Mouse (Mus musculus): ENCODE measurements around the gene Ift46. TPM values are rescaled to one million over a fixed set of nuclear protein-coding genes. Genes with fewer than 3 reads are reported as not detected.

Gene Ift46
- total and polyA plus RNA-seq, 3 experiments = 22.7 to 28.3 (median 27.8) TPM

GRCm38 (mm10) chr9:44721154-44721876 lies 46.4 kb upstream of the Ift46 start:
- peaks cover 15% of the 10 kb centered on the region for H3K36me3 ChIP-seq (ENCODE audit: control insufficient read depth, insufficient read depth, low read length)
- no peaks in the 10 kb centered on the region; the same call in 1 of the 2 replicates for H3K79me2 ChIP-seq (replicated peaks; ENCODE audit: control insufficient read depth, insufficient read depth, low read length)
- intact Hi-C loops (cut with DNase I) = no loop called here
- no peaks in the 10 kb centered on the region for H3K27me3 ChIP-seq (ENCODE audit: control insufficient read depth, insufficient read depth, low read length)
- peak overlapping the region; percentile 66 for H3K4me3 ChIP-seq
- DNase-seq = peak; percentile 92 to 93
- H3K27ac ChIP-seq = peak overlapping the region; percentile 90
- H3K4me1 ChIP-seq (ENCODE audit: control insufficient read depth, insufficient read depth, low read length) = peaks cover 27% of the 10 kb centered on the region
- WGBS = 8% methylated on average over 36 of the region's 40 CpGs
- no peak for TF ChIP-seq EP300 (IDR thresholded peaks at IDR 0.05; ENCODE audit: insufficient read depth, low read depth, low read length)
- TF ChIP-seq CTCF (IDR thresholded peaks at IDR 0.05) = peak; percentile 63
- 0 out of 2 replicates have a peak, but pooled peaks have one; percentile 21 for TF ChIP-seq POLR2A (IDR thresholded peaks at IDR 0.05; ENCODE audit: insufficient read depth, low read depth, low read length)
- peak overlapping the region; percentile 79 for H3K9ac ChIP-seq (ENCODE audit: low read depth, low read length)

DNA sequence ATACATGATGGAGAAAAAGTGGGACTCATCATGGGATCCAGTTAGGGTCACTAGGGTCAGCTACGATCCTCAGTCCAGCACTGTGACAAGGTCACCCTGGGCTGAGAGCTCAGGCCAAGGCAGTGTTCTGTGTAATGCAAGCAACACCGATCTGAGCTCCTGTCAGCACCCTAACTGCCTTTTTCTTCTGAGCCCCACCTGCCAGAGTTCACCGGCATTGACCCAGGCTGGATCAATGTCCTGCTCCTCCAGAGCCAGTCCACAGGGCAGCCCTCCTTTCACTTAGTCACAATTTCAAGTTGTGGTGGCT lies 45.9 kb upstream of the Ift46 start:
- peak overlapping the region; percentile 90 for H3K27ac ChIP-seq
- peaks cover 27% of the 10 kb centered on the region for H3K4me1 ChIP-seq (ENCODE audit: control insufficient read depth, insufficient read depth, low read length)
- H3K79me2 ChIP-seq (replicated peaks; ENCODE audit: control insufficient read depth, insufficient read depth, low read length) = no peaks in the 10 kb centered on the region; the same call in 1 of the 2 replicates
- no peak overlapping the region for H3K9ac ChIP-seq (ENCODE audit: low read depth, low read length)
- peak; percentile 45 to 58 for DNase-seq
- no peak for TF ChIP-seq CTCF (IDR thresholded peaks at IDR 0.05)
- peak; percentile 79 for TF ChIP-seq EP300 (IDR thresholded peaks at IDR 0.05; ENCODE audit: insufficient read depth, low read depth, low read length)
- no peak for TF ChIP-seq POLR2A (IDR thresholded peaks at IDR 0.05; ENCODE audit: insufficient read depth, low read depth, low read length)
- peaks cover 15% of the 10 kb centered on the region for H3K36me3 ChIP-seq (ENCODE audit: control insufficient read depth, insufficient read depth, low read length)
- H3K27me3 ChIP-seq (ENCODE audit: control insufficient read depth, insufficient read depth, low read length) = no peaks in the 10 kb centered on the region
- intact Hi-C loops (cut with DNase I) = no loop called here
- no peak overlapping the region for H3K4me3 ChIP-seq
- 45% methylated on average over 3 of the region's 3 CpGs for WGBS

DNA sequence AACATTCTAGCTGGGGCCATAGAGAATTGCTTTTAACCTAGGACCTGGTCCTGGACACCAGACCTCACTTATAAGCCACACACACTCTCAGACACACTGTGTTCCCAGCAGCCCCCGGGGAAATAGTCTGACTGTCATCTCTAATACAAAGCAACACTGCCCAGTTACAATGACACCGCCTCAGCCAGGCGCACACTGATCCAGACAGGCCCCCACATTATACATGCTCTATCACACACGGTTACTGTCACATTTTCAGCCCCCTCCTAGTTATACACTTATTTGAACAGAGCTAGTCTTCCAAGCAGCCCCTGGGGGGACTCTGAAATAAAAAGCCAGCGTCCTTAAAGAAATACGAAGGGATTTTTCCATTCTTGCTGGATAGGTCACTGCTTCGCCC lies 45.1 kb upstream of the Ift46 start:
- Histone ChIP-seq H3K27me3 (ENCODE audit: control insufficient read depth, insufficient read depth, low read length) (no peaks in the 10 kb centered on the region), H3K27ac (peak overlapping the region; percentile 90), H3K36me3 (ENCODE audit: control insufficient read depth, insufficient read depth, low read length) (peaks cover 13% of the 10 kb centered on the region), H3K4me3 (no peak overlapping the region), H3K79me2 (replicated peaks; ENCODE audit: control insufficient read depth, insufficient read depth, low read length) (no peaks in the 10 kb centered on the region; the same call in 1 of the 2 replicates), H3K4me1 (ENCODE audit: control insufficient read depth, insufficient read depth, low read length) (peaks cover 25% of the 10 kb centered on the region), H3K9ac (ENCODE audit: low read depth, low read length) (no peak overlapping the region)
- TF ChIP-seq POLR2A (IDR thresholded peaks at IDR 0.05; ENCODE audit: insufficient read depth, low read depth, low read length) = no peak
- TF ChIP-seq CTCF (IDR thresholded peaks at IDR 0.05) = no peak
- TF ChIP-seq EP300 (IDR thresholded peaks at IDR 0.05; ENCODE audit: insufficient read depth, low read depth, low read length) = no peak
- intact Hi-C loops (cut with DNase I) = no loop called here
- DNase-seq = no peak
- 46% methylated on average over 7 of the region's 7 CpGs for whole genome bisulfite sequencing

DNA sequence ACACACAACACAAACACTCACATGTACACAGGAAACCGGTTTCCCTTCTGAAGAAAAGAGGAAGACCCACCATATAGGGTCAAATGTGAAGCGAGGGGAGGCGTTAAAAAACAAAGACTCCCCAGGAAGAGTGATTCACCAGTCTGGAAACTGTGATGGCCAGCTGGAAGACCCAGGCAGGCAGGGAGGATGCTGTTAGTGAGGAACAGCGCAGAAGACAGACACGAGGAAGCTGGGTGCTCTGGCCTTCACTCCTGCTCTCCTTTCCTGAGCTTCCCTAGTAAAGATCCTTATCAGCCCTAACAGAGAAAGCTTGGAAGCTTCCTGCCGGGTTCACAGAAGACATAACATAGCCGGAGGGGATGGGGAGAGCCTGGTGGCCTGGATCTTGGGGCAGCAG lies 44.7 kb upstream of the Ift46 start:
- peak in 1 of 2 experiments; percentile 49 for DNase-seq
- no peaks in the 10 kb centered on the region for H3K27me3 ChIP-seq (ENCODE audit: control insufficient read depth, insufficient read depth, low read length)
- intact Hi-C loops (cut with DNase I) = no loop called here
- H3K4me3 ChIP-seq = no peak overlapping the region
- 15% methylated on average over 7 of the region's 7 CpGs for WGBS
- TF ChIP-seq CTCF (IDR thresholded peaks at IDR 0.05) = no peak
- TF ChIP-seq EP300 (IDR thresholded peaks at IDR 0.05; ENCODE audit: insufficient read depth, low read depth, low read length) = 0 out of 2 replicates have a peak, but pooled peaks have one; percentile 37
- H3K4me1 ChIP-seq (ENCODE audit: control insufficient read depth, insufficient read depth, low read length) = peaks cover 23% of the 10 kb centered on the region
- H3K79me2 ChIP-seq (replicated peaks; ENCODE audit: control insufficient read depth, insufficient read depth, low read length) = no peaks in the 10 kb centered on the region; the same call in 1 of the 2 replicates
- peak overlapping the region; percentile 90 for H3K27ac ChIP-seq
- H3K36me3 ChIP-seq (ENCODE audit: control insufficient read depth, insufficient read depth, low read length) = peaks cover 13% of the 10 kb centered on the region
- H3K9ac ChIP-seq (ENCODE audit: low read depth, low read length) = no peak overlapping the region; the same call in 1 of the 2 replicates

DNA sequence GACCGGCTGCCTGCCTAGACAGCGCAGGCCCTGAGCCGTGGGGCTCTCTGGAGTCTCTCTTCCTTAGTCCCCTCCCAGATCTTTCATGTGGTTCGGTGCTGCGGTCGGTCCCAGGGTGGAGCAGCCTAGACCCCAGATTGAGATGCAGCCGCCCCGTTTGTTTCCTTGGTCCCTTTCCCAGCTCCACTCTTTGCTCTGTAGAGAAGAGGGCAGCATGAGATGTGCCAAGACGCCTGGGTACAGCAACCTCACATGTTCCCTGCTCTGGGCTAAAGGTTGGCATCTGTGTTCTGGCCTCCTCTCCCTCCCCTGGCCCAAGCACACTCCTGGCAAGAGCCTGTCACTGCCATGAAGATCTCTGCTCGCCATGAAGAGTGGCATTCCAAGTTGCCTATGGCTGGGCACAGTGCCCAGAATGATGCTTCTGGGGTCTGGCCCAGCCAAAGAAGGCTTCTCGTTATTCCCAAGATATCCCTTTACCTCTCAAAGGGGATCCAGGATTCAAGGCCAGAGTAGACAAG lies 44.1 kb upstream of the Ift46 start:
- Histone ChIP-seq H3K4me3 (no peak overlapping the region), H3K79me2 (replicated peaks; ENCODE audit: control insufficient read depth, insufficient read depth, low read length) (no peaks in the 10 kb centered on the region), H3K27me3 (ENCODE audit: control insufficient read depth, insufficient read depth, low read length) (no peaks in the 10 kb centered on the region), H3K4me1 (ENCODE audit: control insufficient read depth, insufficient read depth, low read length) (peaks cover 22% of the 10 kb centered on the region), H3K27ac (peak overlapping the region; percentile 90), H3K36me3 (ENCODE audit: control insufficient read depth, insufficient read depth, low read length) (peaks cover 13% of the 10 kb centered on the region), H3K9ac (ENCODE audit: low read depth, low read length) (no peak overlapping the region; the same call in 1 of the 2 replicates)
- TF ChIP-seq EP300 (IDR thresholded peaks at IDR 0.05; ENCODE audit: insufficient read depth, low read depth, low read length) (0 out of 2 replicates have a peak, but pooled peaks have one; percentile 26), CTCF (IDR thresholded peaks at IDR 0.05) (no peak)
- intact Hi-C loops (cut with DNase I) = no loop called here
- peak; percentile 42 to 53 for DNase-seq
- WGBS = 21% methylated on average over 11 of the region's 11 CpGs

DNA sequence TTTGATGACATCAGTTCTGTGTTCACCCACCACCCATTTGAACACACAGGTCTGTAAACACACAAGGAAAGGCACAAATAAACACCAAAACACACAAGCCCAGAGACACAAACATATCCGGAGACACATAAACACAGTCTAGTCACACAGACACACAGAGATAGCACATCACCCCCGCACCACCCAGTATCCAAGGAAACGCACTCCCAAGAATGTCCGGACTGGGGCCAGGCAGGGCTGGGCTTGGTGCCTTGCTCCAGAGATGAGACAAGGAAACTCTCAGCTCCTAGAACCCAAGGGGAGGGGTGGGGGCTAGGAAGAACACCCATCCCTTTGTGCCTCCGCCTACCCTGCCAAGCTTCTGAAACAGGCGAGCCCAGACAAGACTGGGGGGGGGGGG lies 43.5 kb upstream of the Ift46 start:
- 29% methylated on average over 6 of the region's 6 CpGs for WGBS
- Histone ChIP-seq H3K36me3 (ENCODE audit: control insufficient read depth, insufficient read depth, low read length) (peaks cover 13% of the 10 kb centered on the region), H3K79me2 (replicated peaks; ENCODE audit: control insufficient read depth, insufficient read depth, low read length) (no peaks in the 10 kb centered on the region), H3K27me3 (ENCODE audit: control insufficient read depth, insufficient read depth, low read length) (no peaks in the 10 kb centered on the region), H3K9ac (ENCODE audit: low read depth, low read length) (no peak overlapping the region), H3K4me3 (no peak overlapping the region), H3K27ac (peak overlapping the region; percentile 90), H3K4me1 (ENCODE audit: control insufficient read depth, insufficient read depth, low read length) (peaks cover 24% of the 10 kb centered on the region)
- peak; percentile 55 to 80 for DNase-seq
- intact Hi-C loops (cut with DNase I) = no loop called here
- TF ChIP-seq POLR2A (IDR thresholded peaks at IDR 0.05; ENCODE audit: insufficient read depth, low read depth, low read length) = no peak
- TF ChIP-seq EP300 (IDR thresholded peaks at IDR 0.05; ENCODE audit: insufficient read depth, low read depth, low read length) = no peak
- no peak for TF ChIP-seq CTCF (IDR thresholded peaks at IDR 0.05)
